Mouse (Mus musculus): ENCODE results near the gene Zscan4d.
"Not testable (repeated sequence)": the region's sequence is repeated elsewhere in the genome, so short reads cannot be mapped to it uniquely, and the experiment has no call there.

Zscan4d gene

DNA sequence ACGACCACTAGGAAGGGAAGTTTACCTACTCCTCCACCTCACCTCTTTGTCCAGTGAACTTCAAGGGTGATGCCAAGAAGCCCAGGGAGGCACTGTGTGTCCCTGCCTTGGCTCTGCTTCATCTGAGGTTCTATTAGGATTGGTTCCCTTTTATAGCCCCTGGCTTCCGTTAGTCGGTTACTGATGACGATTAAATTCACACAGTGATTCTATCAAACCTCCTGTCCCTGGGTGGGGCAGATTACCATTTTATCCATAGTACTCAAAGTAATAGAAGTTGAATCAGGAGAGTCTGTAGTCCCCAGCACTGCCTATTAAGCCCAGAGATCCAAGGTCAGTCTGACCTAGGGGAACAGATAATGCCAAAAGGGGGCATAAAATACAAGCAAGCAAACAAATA lies at the start of gene Zscan4d:
Gene Zscan4d, minus strand, starts transcription at position 101 of the 400 bp plus-strand sequence.
- not testable (repeated sequence) for DNase-seq (ENCODE audit: low spot score in 2 of 2)

DNA sequence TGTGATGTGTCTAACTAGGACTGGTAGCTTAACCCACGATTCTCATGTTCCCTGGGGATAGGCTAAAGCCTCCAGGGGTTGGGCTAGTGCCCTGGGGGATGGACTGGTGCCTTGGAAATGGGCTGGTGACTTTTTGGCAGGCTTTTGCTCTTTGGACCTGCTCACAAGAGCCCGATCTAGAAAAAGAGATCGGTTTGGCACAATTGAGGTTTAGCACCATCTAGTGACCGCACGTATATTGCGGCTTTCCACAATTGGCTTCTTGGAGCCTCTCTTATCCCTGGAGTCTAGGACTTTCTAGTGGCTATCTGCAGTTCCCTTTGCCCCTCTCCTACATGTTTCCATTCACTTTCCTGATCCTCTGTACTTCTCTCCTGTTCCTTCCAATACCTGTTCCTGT lies 7.9 kb downstream of the Zscan4d start:
- not testable (repeated sequence) for DNase-seq (ENCODE audit: low spot score in 2 of 2)

All from spleen, postnatal 10 days (tissue).